Mouse (Mus musculus) myocyte (in vitro differentiated cells): Measurements from ENCODE around the gene Basp1.

ENCODE experiments used
- CEBPB ChIP-seq: IDR thresholded peaks from 2 replicates; pipeline ENCODE4 v1.6.1; 2011; ENCODE audit warnings: mild to moderate bottlenecking, moderate library complexity; ENCODE audit not compliant: poor library complexity, insufficient read depth, severe bottlenecking
- E2F4 ChIP-seq: IDR thresholded peaks from one replicate; pipeline ENCODE4 v1.6.1; 2011; ENCODE audit warnings: mild to moderate bottlenecking, control low read depth, moderate library complexity; ENCODE audit not compliant: insufficient read depth
- MAX ChIP-seq: IDR thresholded peaks from one replicate; pipeline ENCODE4 v1.6.1; 2011; ENCODE audit warnings: low read depth, mild to moderate bottlenecking, control low read depth
- MYOD1 ChIP-seq, 3 experiments: IDR thresholded peaks; one replicate each; pipeline ENCODE4 v1.6.1; 2011; ENCODE audit warnings: control low read depth in 2 of 3, low read depth in 2 of 3, mild to moderate bottlenecking in 2 of 3, moderate library complexity in 1 of 3; ENCODE audit not compliant: insufficient read length in 2 of 3, control insufficient read depth in 1 of 3
- MYOG ChIP-seq, 3 experiments: IDR thresholded peaks; one replicate each; pipeline ENCODE4 v1.6.1; 2011; ENCODE audit warnings: control low read depth in 2 of 3, low read depth in 2 of 3, mild to moderate bottlenecking in 2 of 3; ENCODE audit not compliant: insufficient read length in 2 of 3, control insufficient read depth in 1 of 3, insufficient read depth in 1 of 3
- POLR2A ChIP-seq: IDR thresholded peaks from one replicate; pipeline ENCODE4 v1.6.1; 2011; ENCODE audit warnings: low read depth, mild to moderate bottlenecking, control low read depth, moderate library complexity; ENCODE audit not compliant: insufficient read length
- POLR2AphosphoS2 ChIP-seq: IDR thresholded peaks from one replicate; pipeline ENCODE4 v1.6.1; 2011; ENCODE audit warnings: low read depth, control low read depth; ENCODE audit not compliant: insufficient read length
- REST ChIP-seq: IDR thresholded peaks from one replicate; pipeline ENCODE4 v1.6.1; 2011; ENCODE audit warnings: mild to moderate bottlenecking, control low read depth, moderate library complexity; ENCODE audit not compliant: insufficient read depth, insufficient read length
- SRF ChIP-seq: IDR thresholded peaks from one replicate; pipeline ENCODE4 v1.6.1; 2011; ENCODE audit warnings: low read depth; ENCODE audit not compliant: control insufficient read depth, insufficient read length
- TCF12 ChIP-seq: IDR thresholded peaks from one replicate; pipeline ENCODE4 v1.6.1; 2011; ENCODE audit warnings: mild to moderate bottlenecking, control low read depth; ENCODE audit not compliant: poor library complexity, insufficient read depth, severe bottlenecking
- USF1 ChIP-seq: IDR thresholded peaks from one replicate; pipeline ENCODE4 v1.6.1; 2011; ENCODE audit warnings: low read depth, mild to moderate bottlenecking, control low read depth, moderate library complexity

GRCm38 (mm10) chr15:25415958-25416357, 2.4 kb upstream of the Basp1 start:
- TF ChIP-seq E2F4, result no peak
- no peak for TF ChIP-seq POLR2A
- TF ChIP-seq MAX, result no peak
- no peak for TF ChIP-seq TCF12
- no peak for TF ChIP-seq POLR2AphosphoS2
- TF ChIP-seq USF1, result no peak
- TF ChIP-seq SRF, result no peak
- no peak for TF ChIP-seq CEBPB
- TF ChIP-seq MYOD1 (IDR thresholded peaks at IDR 0.05; ENCODE audit: control insufficient read depth in 1 of 3, insufficient read length in 2 of 3, low read depth in 2 of 3), result no peak
- TF ChIP-seq MYOG (IDR thresholded peaks at IDR 0.05; ENCODE audit: control insufficient read depth in 1 of 3, insufficient read depth in 1 of 3, insufficient read length in 2 of 3, low read depth in 2 of 3), result no peak
- TF ChIP-seq REST, result no peak
